Mouse (Mus musculus) lung, adult 18-20 months (tissue): ENCODE data around the gene Nat10.

Source experiments
- DNase-seq, 2 experiments: peaks; one replicate each; pipeline ENCODE4 v3.0.0; 2022; ENCODE audit warnings: mixed read lengths in 2 of 2

Nat10 gene

GRCm38 (mm10) chr2:103687888-103688287 is 73.2 kb downstream of the Nat10 start:
- no peak for DNase-seq

GRCm38 (mm10) chr2:103687143-103687542 is 73.9 kb downstream of the Nat10 start:
- DNase-seq, result no peak

GRCm38 (mm10) chr2:103685581-103685980 is 75.5 kb downstream of the Nat10 start:
- no peak for DNase-seq

- DNase-seq, result no peak
Measured at GRCm38 (mm10) chr2:103684926-103685577, 76.0 kb downstream of the Nat10 start.

- no peak for DNase-seq
Measured at GRCm38 (mm10) chr2:103684431-103684830, 76.6 kb downstream of the Nat10 start.

GRCm38 (mm10) chr2:103682927-103683442 is 78.1 kb downstream of the Nat10 start:
- no peak for DNase-seq

- no peak for DNase-seq
Measured at GRCm38 (mm10) chr2:103682261-103682722, 78.8 kb downstream of the Nat10 start.

- no peak for DNase-seq
Measured at GRCm38 (mm10) chr2:103681149-103681548, 79.9 kb downstream of the Nat10 start.

GRCm38 (mm10) chr2:103680364-103681110 is 80.5 kb downstream of the Nat10 start:
- DNase-seq, result no peak

- no peak for DNase-seq
Measured at GRCm38 (mm10) chr2:103678433-103678832, 82.6 kb downstream of the Nat10 start.

- DNase-seq, result no peak
Measured at GRCm38 (mm10) chr2:103677614-103678369, 83.3 kb downstream of the Nat10 start.

GRCm38 (mm10) chr2:103676808-103677207 is 84.3 kb downstream of the Nat10 start:
- DNase-seq, result no peak

- DNase-seq, result no peak
Measured at GRCm38 (mm10) chr2:103675391-103675790, 85.7 kb downstream of the Nat10 start.

GRCm38 (mm10) chr2:103673609-103674008 is 87.5 kb downstream of the Nat10 start:
- DNase-seq, result no peak

- DNase-seq, result no peak
Measured at GRCm38 (mm10) chr2:103672573-103673119, 88.4 kb downstream of the Nat10 start.
